Mouse (Mus musculus): ENCODE results near the gene Prom1.

DNA sequence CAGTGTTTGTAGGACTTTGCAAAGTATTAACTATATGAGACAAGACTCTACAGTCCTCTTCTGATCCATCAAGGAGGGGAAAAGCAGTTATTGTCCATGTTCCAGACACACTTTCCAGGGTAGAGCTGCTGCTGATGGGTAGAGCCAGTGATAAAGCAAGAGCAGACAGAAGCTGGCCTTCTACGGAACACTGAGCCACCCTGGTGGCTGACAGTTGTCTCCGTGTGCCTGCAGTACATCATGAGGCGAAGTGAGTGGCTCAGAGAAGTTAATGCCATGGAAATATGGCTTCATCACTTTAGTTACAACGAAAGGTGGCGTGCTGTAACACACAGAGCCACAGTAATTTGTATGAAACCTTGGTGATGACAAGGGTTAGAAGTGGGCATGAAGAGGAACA is 112.8 kb downstream of the Prom1 start:
- TF ChIP-seq GATA1 (IDR thresholded peaks at IDR 0.05; ENCODE audit: low read length) (no peak), TAL1 (IDR thresholded peaks at IDR 0.05; ENCODE audit: low read length) (no peak)
